Mouse (Mus musculus) lung, postnatal 4 days (tissue): ENCODE data around the gene Gm19345.
A peak's percentile ranks its signal among the peaks of the same experiment; 100 is the strongest.

Source experiments
- DNase-seq, 2 experiments: peaks; one replicate each; pipeline ENCODE4 v3.0.0; 2021

Gm19345 gene

GRCm38 (mm10) chr7:19851858-19852570 lies at the start of gene Gm19345:
TSS of gene Gm19345 (plus strand) at chr7:19852003.
- no peak for DNase-seq

GRCm38 (mm10) chr7:19802995-19803394 lies 48.8 kb upstream of the Gm19345 start:
- DNase-seq = peak; percentile 60 to 83

- DNase-seq = no peak
Measured at GRCm38 (mm10) chr7:19806356-19806969, 45.3 kb upstream of the Gm19345 start.

- peak in 1 of 2 experiments; percentile 53 for DNase-seq
Measured at GRCm38 (mm10) chr7:19809369-19809768, 42.4 kb upstream of the Gm19345 start.

GRCm38 (mm10) chr7:19811114-19811513 lies 40.7 kb upstream of the Gm19345 start:
- DNase-seq = peak; percentile 76 to 77

GRCm38 (mm10) chr7:19813161-19813560 lies 38.6 kb upstream of the Gm19345 start:
- DNase-seq = no peak

- no peak for DNase-seq
Measured at GRCm38 (mm10) chr7:19813579-19814122, 38.2 kb upstream of the Gm19345 start.

- no peak for DNase-seq
Measured at GRCm38 (mm10) chr7:19815296-19816223, 36.2 kb upstream of the Gm19345 start.

GRCm38 (mm10) chr7:19816224-19816771 lies 35.5 kb upstream of the Gm19345 start:
- DNase-seq = peak; percentile 93 to 94

GRCm38 (mm10) chr7:19817382-19818105 lies 34.3 kb upstream of the Gm19345 start:
- DNase-seq = peak; percentile 84 to 91

- DNase-seq = peak in 1 of 2 experiments; percentile 53
Measured at GRCm38 (mm10) chr7:19818440-19818839, 33.4 kb upstream of the Gm19345 start.

- DNase-seq = no peak
Measured at GRCm38 (mm10) chr7:19818875-19819274, 32.9 kb upstream of the Gm19345 start.

GRCm38 (mm10) chr7:19820347-19821048 lies 31.3 kb upstream of the Gm19345 start:
- no peak for DNase-seq

GRCm38 (mm10) chr7:19821633-19822032 lies 30.2 kb upstream of the Gm19345 start:
- no peak for DNase-seq

- no peak for DNase-seq
Measured at GRCm38 (mm10) chr7:19822193-19822592, 29.6 kb upstream of the Gm19345 start.

GRCm38 (mm10) chr7:19822604-19823058 lies 29.2 kb upstream of the Gm19345 start, which contains the start of gene Bcl3:
TSS of gene Bcl3 (minus strand) at chr7:19822770.
- peak; percentile 79 to 84 for DNase-seq

GRCm38 (mm10) chr7:19823256-19824181 lies 28.3 kb upstream of the Gm19345 start:
- DNase-seq = peak in 1 of 2 experiments; percentile 49

- DNase-seq = peak; percentile 89 to 93
Measured at GRCm38 (mm10) chr7:19824182-19824973, 27.4 kb upstream of the Gm19345 start.

- DNase-seq = no peak
Measured at GRCm38 (mm10) chr7:19826756-19827155, 25.0 kb upstream of the Gm19345 start.
